Mouse (Mus musculus) thymus, adult 18-20 months (tissue): ENCODE results near the gene Gm42878.
A peak's percentile ranks its signal among the peaks of the same experiment; 100 is the strongest.

Experiments used
- DNase-seq, 2 experiments: peaks; one replicate each; pipeline ENCODE4 v3.0.0; 2022; ENCODE audit warnings: mixed read lengths in 2 of 2

Gm42878 gene

GRCm38 (mm10) chr5:121544910-121545792, at the start of gene Gm42878, which contains the start of gene Adam1a:
Gm42878 (minus strand) TSS chr5:121545482.
Adam1a (minus strand) TSS chr5:121545482.
- peak; percentile 33 to 43 for DNase-seq

- no peak for DNase-seq
These were observed 49.5 kb upstream of the Gm42878 start for GRCm38 (mm10) chr5:121594714-121595313.

GRCm38 (mm10) chr5:121593451-121594401, 48.4 kb upstream of the Gm42878 start, which contains the start of gene Aldh2:
Aldh2 (minus strand) TSS chr5:121593824.
- DNase-seq = peak; percentile 73 to 79

GRCm38 (mm10) chr5:121592816-121593407, 47.6 kb upstream of the Gm42878 start:
- no peak for DNase-seq

GRCm38 (mm10) chr5:121592064-121592815, 47.0 kb upstream of the Gm42878 start:
- no peak for DNase-seq

GRCm38 (mm10) chr5:121591417-121592063, 46.3 kb upstream of the Gm42878 start:
- DNase-seq = no peak

- DNase-seq = no peak
These were observed 44.6 kb upstream of the Gm42878 start for GRCm38 (mm10) chr5:121589928-121590327.

GRCm38 (mm10) chr5:121586400-121587039, 41.2 kb upstream of the Gm42878 start:
- peak in 1 of 2 experiments; percentile 27 for DNase-seq

- no peak for DNase-seq
These were observed 40.4 kb upstream of the Gm42878 start for GRCm38 (mm10) chr5:121585699-121586098.

- no peak for DNase-seq
These were observed 39.7 kb upstream of the Gm42878 start for GRCm38 (mm10) chr5:121585005-121585404.

- DNase-seq = peak; percentile 30 to 36
These were observed 38.7 kb upstream of the Gm42878 start for GRCm38 (mm10) chr5:121583765-121584501.

GRCm38 (mm10) chr5:121581945-121582344, 36.7 kb upstream of the Gm42878 start:
- no peak for DNase-seq

GRCm38 (mm10) chr5:121576927-121577488, 31.7 kb upstream of the Gm42878 start:
- no peak for DNase-seq

- DNase-seq = no peak
These were observed 30.6 kb upstream of the Gm42878 start for GRCm38 (mm10) chr5:121575867-121576266.

- peak; percentile 16 to 61 for DNase-seq
These were observed 28.9 kb upstream of the Gm42878 start for GRCm38 (mm10) chr5:121574145-121574544.

- no peak for DNase-seq
These were observed 25.5 kb upstream of the Gm42878 start for GRCm38 (mm10) chr5:121570787-121571186.

- no peak for DNase-seq
These were observed 24.7 kb upstream of the Gm42878 start for GRCm38 (mm10) chr5:121569881-121570420.

- no peak for DNase-seq
These were observed 20.9 kb upstream of the Gm42878 start for GRCm38 (mm10) chr5:121566035-121566681.
